Mouse (Mus musculus) G1E (cell line): ENCODE data around the gene Apoc2.

Experiments used
- CTCF ChIP-seq: IDR thresholded peaks from 2 replicates; pipeline ENCODE4 v1.5.1; 2012; ENCODE audit warnings: low read depth, low read length, inconsistent platforms, mixed read lengths
- GATA1 ChIP-seq: IDR thresholded peaks from 2 replicates; pipeline ENCODE4 v1.6.1; 2012; ENCODE audit warnings: borderline replicate concordance, low read length, inconsistent platforms, mixed read lengths
- GATA2 ChIP-seq: IDR thresholded peaks from 2 replicates; pipeline ENCODE4 v1.6.1; 2012; ENCODE audit warnings: low read depth, low read length, inconsistent platforms, borderline replicate concordance
- TAL1 ChIP-seq: conservative IDR thresholded peaks from 2 replicates; pipeline ENCODE4 v1.6.1; 2012; ENCODE audit warnings: low read depth, low read length, inconsistent platforms, mixed read lengths

GRCm38 (mm10) chr7:19680702-19681101, 3.0 kb upstream of the Apoc2 start:
- TF ChIP-seq CTCF, result no peak
- TF ChIP-seq GATA1, result no peak
- no peak for TF ChIP-seq TAL1
- no peak for TF ChIP-seq GATA2
